Mouse (Mus musculus) urinary bladder, adult 18-20 months (tissue): Measurements from ENCODE around the gene Mtln.

Source experiments
- DNase-seq, 2 experiments: peaks; one replicate each; pipeline ENCODE4 v3.0.0; 2022; ENCODE audit warnings: low spot score in 2 of 2, mixed read lengths in 2 of 2

Mtln gene

GRCm38 (mm10) chr2:127791919-127792603, at the start of gene Mtln:
Gene Mtln (minus strand): TSS chr2:127792488.
- DNase-seq = peak; percentile 82 to 88

GRCm38 (mm10) chr2:127841402-127841801, 49.1 kb upstream of the Mtln start:
- no peak for DNase-seq

- DNase-seq = no peak
Measured at GRCm38 (mm10) chr2:127839425-127839824, 47.1 kb upstream of the Mtln start.

- no peak for DNase-seq
Measured at GRCm38 (mm10) chr2:127838576-127838975, 46.3 kb upstream of the Mtln start, which contains the start of gene Acoxl. Gene Acoxl (plus strand): TSS chr2:127838876.

- no peak for DNase-seq
Measured at GRCm38 (mm10) chr2:127832833-127833190, 40.5 kb upstream of the Mtln start.

- DNase-seq = no peak
Measured at GRCm38 (mm10) chr2:127832103-127832832, 40.0 kb upstream of the Mtln start.

- DNase-seq = peak; percentile 84 to 87
Measured at GRCm38 (mm10) chr2:127831401-127832102, 39.3 kb upstream of the Mtln start, which contains the start of gene Bub1. Gene Bub1 (minus strand): TSS chr2:127831865.

GRCm38 (mm10) chr2:127789651-127790270, 2.5 kb downstream of the Mtln start:
- no peak for DNase-seq

GRCm38 (mm10) chr2:127789138-127789537, 3.1 kb downstream of the Mtln start:
- DNase-seq = no peak

- peak; percentile 62 to 79 for DNase-seq
Measured at GRCm38 (mm10) chr2:127788440-127789116, 3.7 kb downstream of the Mtln start, which contains the start of gene Nphp1. Gene Nphp1 (minus strand): TSS chr2:127788897.

- no peak for DNase-seq
Measured at GRCm38 (mm10) chr2:127787226-127787625, 5.1 kb downstream of the Mtln start.

GRCm38 (mm10) chr2:127778451-127778850, 13.8 kb downstream of the Mtln start:
- DNase-seq = no peak

- DNase-seq = no peak
Measured at GRCm38 (mm10) chr2:127775013-127775412, 17.3 kb downstream of the Mtln start.

GRCm38 (mm10) chr2:127774578-127774941, 17.7 kb downstream of the Mtln start:
- no peak for DNase-seq

GRCm38 (mm10) chr2:127773938-127774577, 18.2 kb downstream of the Mtln start:
- DNase-seq = no peak

- no peak for DNase-seq
Measured at GRCm38 (mm10) chr2:127761587-127761986, 30.7 kb downstream of the Mtln start.

- DNase-seq = no peak
Measured at GRCm38 (mm10) chr2:127760429-127761000, 31.8 kb downstream of the Mtln start.

- no peak for DNase-seq
Measured at GRCm38 (mm10) chr2:127760014-127760413, 32.3 kb downstream of the Mtln start.

- no peak for DNase-seq
Measured at GRCm38 (mm10) chr2:127759157-127759880, 33.0 kb downstream of the Mtln start.

GRCm38 (mm10) chr2:127757171-127757570, 35.1 kb downstream of the Mtln start:
- no peak for DNase-seq
